Mouse (Mus musculus) liver, embryonic 14.5 days (tissue): ENCODE measurements at regions not wholly inside any gene's neighbourhood (a gene's known extent, or its start where the extent isn't known, plus 50 kb on each side); places are given as distances from the start of the nearest gene placed in this dataset.

Experiments
- CTCF ChIP-seq: IDR thresholded peaks from 2 replicates; pipeline ENCODE4 v1.5.1; 2016; ENCODE audit warnings: antibody characterized with exemption, low read depth, control low read depth
- EP300 ChIP-seq: IDR thresholded peaks from 2 replicates; pipeline ENCODE4 v1.6.1; 2016; ENCODE audit warnings: antibody characterized with exemption, low read depth

- TF ChIP-seq CTCF (no peak), EP300 (no peak)
Measured at GRCm38 (mm10) chr13:5549175-5549574, 312.1 kb upstream of the Klf6 start.
